Comparison of ENCODE assay signal across 9 mouse cellular contexts in genomic region chr12:12412674-12413073, GRCm38 (mm10).
DNase-seq lines count a peak whose midpoint lies in the region; ATAC-seq and TF ChIP-seq lines count a peak whose summit lies in the region.
"Had no signal": no experiment of that assay in that cellular context is flagged by ENCODE, and none has a peak within 500 bp of the region (broad histone marks: within the 10 kb centered on the region; RNA-seq: fewer than 3 reads in every experiment).

No protein-coding gene starts in this region.

- H3K9ac ChIP-seq in forebrain, embryonic 12.5 days: no peak overlapping the region
- H3K9ac ChIP-seq: limb, embryonic 13.5 days had no signal

- peak; percentile 34; the same call in 1 of the 2 replicates for ATAC-seq in G1E (ENCODE audit: extremely low read depth, insufficient number of reproducible peaks, low FRiP score, poor library complexity, severe bottlenecking)
- ATAC-seq in forebrain, embryonic 12.5 days (ENCODE audit: low FRiP score): peak; percentile 27; the same call in 1 of the 2 replicates

- H3K36me3 ChIP-seq in G1E (replicated peaks): no peaks in the 10 kb centered on the region
- no peaks in the 10 kb centered on the region for H3K36me3 ChIP-seq in forebrain, embryonic 12.5 days (replicated peaks)
- H3K36me3 ChIP-seq: limb, embryonic 13.5 days had no signal

- no peaks in the 10 kb centered on the region for H3K4me1 ChIP-seq in G1E (ENCODE audit: insufficient read depth, low read depth, low read length)
- H3K4me1 ChIP-seq in forebrain, embryonic 12.5 days: no peaks in the 10 kb centered on the region

- no peak overlapping the region for H3K4me3 ChIP-seq in G1E (ENCODE audit: low read depth, low read length)
- no peak overlapping the region for H3K4me3 ChIP-seq in forebrain, embryonic 12.5 days (replicated peaks)
- H3K4me3 ChIP-seq: limb, embryonic 13.5 days had no signal

- no peak for DNase-seq in G1E (ENCODE audit: low spot score)
- DNase-seq in brain, embryonic 14.5 days (ENCODE audit: low read depth): peak; percentile 80
- DNase-seq in heart, postnatal 36 days: peak; percentile 80 to 91
- DNase-seq in layer of hippocampus, postnatal 14 days (ENCODE audit: low spot score in 2 of 2): peak; percentile 74 to 75
- peak; percentile 89 for DNase-seq in lung, postnatal 36 days
- DNase-seq in right cerebral cortex, postnatal 10 days (ENCODE audit: low spot score in 2 of 2): peak; percentile 57 to 79
- peak; percentile 81 for DNase-seq in urinary bladder, postnatal 25 days (ENCODE audit: low spot score)

- TF ChIP-seq CTCF in G1E (IDR thresholded peaks at IDR 0.05; ENCODE audit: low read depth, low read length): peak; percentile 89
- peak; percentile 83; the same call in 1 of the 2 replicates for TF ChIP-seq CTCF in brain, embryonic 14.5 days (IDR thresholded peaks at IDR 0.05; ENCODE audit: borderline replicate concordance, extremely low read depth, insufficient read depth, insufficient read length)

- 39% methylated on average over 5 of the region's 5 CpGs for WGBS in forebrain, embryonic 12.5 days

- TF ChIP-seq POLR2A in brain, embryonic 14.5 days (IDR thresholded peaks at IDR 0.05; ENCODE audit: borderline replicate concordance, extremely low read depth, insufficient read depth, insufficient read length, poor library complexity, severe bottlenecking): no peak

- H3K27me3 ChIP-seq in G1E (ENCODE audit: insufficient read depth, low read length): no peaks in the 10 kb centered on the region
- H3K27me3 ChIP-seq in forebrain, embryonic 12.5 days: no peaks in the 10 kb centered on the region

- intact Hi-C loops in heart, postnatal 36 days (cut with DNase I): loop anchor here (2.0 kb wide), 1 partner anchor 90 kb away; no protein-coding TSS in a partner anchor

- no peak overlapping the region for H3K27ac ChIP-seq in forebrain, embryonic 12.5 days
- H3K27ac ChIP-seq: limb, embryonic 13.5 days had no signal

- peaks cover 7% of the 10 kb centered on the region; the same call in 1 of the 2 replicates for H3K9me3 ChIP-seq in G1E (replicated peaks)
- H3K9me3 ChIP-seq in forebrain, embryonic 12.5 days: no peaks in the 10 kb centered on the region
- H3K9me3 ChIP-seq: limb, embryonic 13.5 days had no signal

- H3K4me2 ChIP-seq in forebrain, embryonic 12.5 days: no peak overlapping the region
- H3K4me2 ChIP-seq: limb, embryonic 13.5 days had no signal
